Mouse (Mus musculus) liver, embryonic 13.5 days (tissue): ENCODE results near the gene Srr. TPM values are rescaled to one million over a fixed set of nuclear protein-coding genes. Genes with fewer than 3 reads are reported as not detected.

Source experiments
- ATAC-seq: fragments of 200-750 bp; cut with Nextera tagmentation; 2 replicates; pipeline ENCODE4 v1.8.0; 2017; ENCODE audit warnings: low read depth, mild to moderate bottlenecking, moderate number of reproducible peaks, moderate library complexity
- DNase-seq: peaks from one replicate; pipeline ENCODE4 v3.0.0; 2022
- H3K27ac ChIP-seq: fragments of 300-500 bp; sonication (generic); 2 replicates; pipeline ENCODE4 v1.5.1; 2015; ENCODE audit warnings: moderate library complexity, mild to moderate bottlenecking, inconsistent platforms
- H3K27me3 ChIP-seq: fragments of 300-500 bp; sonication (generic); 2 replicates; pipeline ENCODE4 v1.6.1; 2015; ENCODE audit warnings: mild to moderate bottlenecking, inconsistent platforms
- H3K36me3 ChIP-seq: fragments of 300-500 bp; sonication (generic); 2 replicates; pipeline ENCODE4 v1.6.1; 2015; ENCODE audit warnings: mild to moderate bottlenecking, inconsistent platforms
- H3K4me1 ChIP-seq: fragments of 300-500 bp; sonication (generic); replicated peaks from 2 replicates; pipeline ENCODE4 v1.6.1; 2015; ENCODE audit warnings: inconsistent platforms
- H3K4me2 ChIP-seq: fragments of 300-500 bp; sonication (generic); 2 replicates; pipeline ENCODE4 v1.6.1; 2015; ENCODE audit warnings: inconsistent platforms, mild to moderate bottlenecking, moderate library complexity
- H3K4me3 ChIP-seq: fragments of 300-500 bp; sonication (generic); replicated peaks from 2 replicates; pipeline ENCODE4 v1.5.1; 2015; ENCODE audit warnings: mild to moderate bottlenecking, inconsistent platforms
- H3K9ac ChIP-seq: fragments of 300-500 bp; sonication (generic); 2 replicates; pipeline ENCODE4 v1.6.1; 2015; ENCODE audit warnings: mild to moderate bottlenecking, inconsistent platforms
- H3K9me3 ChIP-seq: fragments of 300-500 bp; sonication (generic); replicated peaks from 2 replicates; pipeline ENCODE4 v1.6.1; 2016; ENCODE audit warnings: inconsistent platforms
- WGBS: fragments of 180-500 bp; shearing (Covaris S2); methylation state at CpG from one replicate; pipeline ENCODE4 v1.1.7; 2015; ENCODE audit not compliant: insufficient replicate concordance; 5-methylcytosine and 5-hydroxymethylcytosine counted together
- polyA plus RNA-seq: library from polyadenylated mRNA; unstranded; fragments of >200 nt; fragmentation: Nextera tagmentation; extraction: Ambion mirVana; gene quantifications from 2 replicates; pipeline ENCODE4 v1.2.1, GENCODE M21; 2015

Srr gene
- polyA plus RNA-seq, 1 experiment from 2014 or later: 3.9 TPM

DNA sequence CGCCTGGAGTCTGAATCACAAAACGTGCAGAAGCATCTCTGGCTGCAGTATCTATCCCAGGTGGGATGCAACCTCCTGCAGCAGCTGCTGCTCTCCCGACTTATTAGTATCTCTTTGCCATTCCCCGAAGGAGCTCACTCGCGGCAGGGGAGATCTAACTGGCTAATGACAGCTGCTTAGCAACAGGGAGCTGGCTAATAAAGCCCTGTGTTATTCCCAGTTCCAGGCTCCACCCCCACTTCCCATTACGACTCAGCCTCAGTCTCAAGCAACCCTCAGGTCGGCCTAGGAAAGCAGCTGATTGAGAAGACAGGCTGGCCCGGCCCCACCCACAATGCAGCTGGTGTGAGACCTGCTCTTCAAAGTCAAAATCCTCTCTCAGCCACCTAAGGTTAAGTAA is 48.9 kb downstream of the Srr start:
- H3K36me3 ChIP-seq: no peaks in the 10 kb centered on the region
- 20% methylated on average over 9 of the region's 9 CpGs for WGBS
- H3K4me3 ChIP-seq: no peak overlapping the region
- H3K4me1 ChIP-seq: peaks cover 17% of the 10 kb centered on the region
- DNase-seq: no peak
- H3K4me2 ChIP-seq: no peak overlapping the region
- no peaks in the 10 kb centered on the region for H3K9me3 ChIP-seq
- no peaks in the 10 kb centered on the region for H3K27me3 ChIP-seq
- no peak for ATAC-seq
- H3K27ac ChIP-seq: no peak overlapping the region
- H3K9ac ChIP-seq: no peak overlapping the region

- no peak overlapping the region for H3K9ac ChIP-seq
- H3K4me3 ChIP-seq: no peak overlapping the region
- DNase-seq (no peak), ATAC-seq (no peak)
- H3K27ac ChIP-seq: no peak overlapping the region
- H3K36me3 ChIP-seq: no peaks in the 10 kb centered on the region
- no peaks in the 10 kb centered on the region for H3K27me3 ChIP-seq
- H3K4me1 ChIP-seq: peaks cover 10% of the 10 kb centered on the region
- H3K4me2 ChIP-seq: no peak overlapping the region
- whole genome bisulfite sequencing: 72% methylated on average over 3 of the region's 3 CpGs
- no peaks in the 10 kb centered on the region for H3K9me3 ChIP-seq
Observed at GRCm38 (mm10) chr11:74874630-74875029, 51.1 kb downstream of the Srr start.

- Histone ChIP-seq H3K4me2 (no peak overlapping the region), H3K4me1 (peaks cover 5% of the 10 kb centered on the region; the same call in 1 of the 2 replicates), H3K4me3 (no peak overlapping the region), H3K36me3 (no peaks in the 10 kb centered on the region), H3K9ac (no peak overlapping the region), H3K9me3 (no peaks in the 10 kb centered on the region), H3K27ac (no peak overlapping the region), H3K27me3 (no peaks in the 10 kb centered on the region)
- DNase-seq: no peak
- 55% methylated on average over 12 of the region's 12 CpGs for WGBS
- no peak for ATAC-seq
Observed at GRCm38 (mm10) chr11:74870991-74871622, 54.6 kb downstream of the Srr start.

DNA sequence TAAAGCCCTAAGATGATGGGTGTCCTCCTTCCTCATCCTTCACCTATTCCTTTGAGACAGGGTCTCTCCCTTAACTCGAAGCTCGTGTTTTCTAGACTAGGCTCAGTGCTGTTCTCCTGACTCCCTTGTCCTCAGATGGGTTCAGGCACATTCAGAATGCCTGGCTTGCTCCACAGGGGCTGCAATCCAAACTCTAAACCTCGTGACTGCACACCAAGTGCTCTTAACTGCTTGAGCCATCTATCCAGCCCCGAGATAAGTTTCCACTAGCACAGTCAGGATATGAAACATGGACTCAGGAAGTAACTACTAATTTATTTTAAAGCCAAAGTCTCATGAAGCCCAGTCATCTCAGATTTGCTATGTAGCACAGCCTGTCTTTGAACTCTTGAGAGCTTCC is 55.2 kb downstream of the Srr start:
- Histone ChIP-seq H3K9ac (no peak overlapping the region), H3K27me3 (no peaks in the 10 kb centered on the region), H3K9me3 (no peaks in the 10 kb centered on the region), H3K4me3 (no peak overlapping the region), H3K4me2 (no peak overlapping the region), H3K4me1 (peaks cover 5% of the 10 kb centered on the region; the same call in 1 of the 2 replicates), H3K36me3 (no peaks in the 10 kb centered on the region), H3K27ac (no peak overlapping the region)
- ATAC-seq: no peak
- 58% methylated on average over 4 of the region's 4 CpGs for WGBS
- no peak for DNase-seq

DNA sequence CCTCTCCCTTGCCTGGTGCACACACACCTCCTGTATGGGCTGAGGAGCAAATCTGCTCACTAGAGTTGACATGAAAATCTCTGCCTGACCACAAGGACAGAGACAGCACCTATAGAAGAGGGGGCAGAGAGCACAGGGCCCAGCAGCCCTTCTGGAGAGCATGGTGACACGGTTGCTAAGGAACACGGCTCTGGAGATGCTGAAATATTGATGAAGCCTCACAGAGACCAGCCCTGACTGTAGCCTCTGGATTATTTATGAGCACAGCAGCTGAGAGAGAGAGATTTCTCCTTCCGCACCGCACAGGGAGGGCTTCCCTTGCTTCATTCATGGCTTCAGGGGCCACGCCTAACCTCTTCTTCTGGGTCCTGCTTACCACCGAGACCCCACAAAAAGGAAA is 56.1 kb downstream of the Srr start:
- no peak for DNase-seq
- Histone ChIP-seq H3K4me3 (no peak overlapping the region), H3K36me3 (no peaks in the 10 kb centered on the region), H3K4me1 (peaks cover 5% of the 10 kb centered on the region; the same call in 1 of the 2 replicates), H3K9me3 (no peaks in the 10 kb centered on the region), H3K27ac (no peak overlapping the region), H3K4me2 (no peak overlapping the region), H3K9ac (no peak overlapping the region), H3K27me3 (no peaks in the 10 kb centered on the region)
- ATAC-seq: no peak
- 70% methylated on average over 6 of the region's 6 CpGs for WGBS

- no peak overlapping the region for H3K4me3 ChIP-seq
- no peaks in the 10 kb centered on the region for H3K9me3 ChIP-seq
- no peak overlapping the region for H3K9ac ChIP-seq
- no peaks in the 10 kb centered on the region for H3K27me3 ChIP-seq
- ATAC-seq (no peak), DNase-seq (no peak)
- H3K36me3 ChIP-seq: no peaks in the 10 kb centered on the region
- peaks cover 5% of the 10 kb centered on the region; the same call in 1 of the 2 replicates for H3K4me1 ChIP-seq
- WGBS: 74% methylated on average over 13 of the region's 13 CpGs
- H3K27ac ChIP-seq: no peak overlapping the region
- no peak overlapping the region for H3K4me2 ChIP-seq
Observed at GRCm38 (mm10) chr11:74868046-74868760, 57.5 kb downstream of the Srr start.

DNA sequence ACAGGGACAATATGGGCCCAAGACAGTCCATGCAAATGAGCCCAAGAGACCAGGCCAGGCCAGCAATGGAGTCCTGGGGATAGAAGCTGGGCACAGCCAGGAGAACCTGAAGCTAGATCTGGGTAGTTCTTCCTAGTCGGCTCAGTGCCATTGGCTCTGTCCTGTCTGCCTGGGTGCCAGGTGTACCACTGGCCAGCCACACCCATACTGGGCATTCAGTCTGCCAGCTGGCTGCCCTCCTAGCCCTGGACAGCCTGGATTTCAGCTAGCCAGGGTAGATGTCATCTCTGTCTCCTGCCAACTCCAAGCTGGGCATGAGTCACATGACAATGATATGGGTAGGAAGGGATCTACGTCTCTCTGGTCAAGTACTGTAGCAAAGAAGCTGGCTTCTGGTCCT is 58.6 kb downstream of the Srr start:
- no peaks in the 10 kb centered on the region for H3K9me3 ChIP-seq
- peaks cover 4% of the 10 kb centered on the region; the same call in 1 of the 2 replicates for H3K4me1 ChIP-seq
- DNase-seq: no peak
- no peak overlapping the region for H3K9ac ChIP-seq
- no peak overlapping the region for H3K4me2 ChIP-seq
- no peak overlapping the region for H3K4me3 ChIP-seq
- no peak overlapping the region for H3K27ac ChIP-seq
- 77% methylated on average over 2 of the region's 2 CpGs for WGBS
- ATAC-seq: no peak
- H3K36me3 ChIP-seq: no peaks in the 10 kb centered on the region
- no peaks in the 10 kb centered on the region for H3K27me3 ChIP-seq

GRCm38 (mm10) chr11:74866640-74867039 is 59.1 kb downstream of the Srr start:
- no peak for DNase-seq

DNA sequence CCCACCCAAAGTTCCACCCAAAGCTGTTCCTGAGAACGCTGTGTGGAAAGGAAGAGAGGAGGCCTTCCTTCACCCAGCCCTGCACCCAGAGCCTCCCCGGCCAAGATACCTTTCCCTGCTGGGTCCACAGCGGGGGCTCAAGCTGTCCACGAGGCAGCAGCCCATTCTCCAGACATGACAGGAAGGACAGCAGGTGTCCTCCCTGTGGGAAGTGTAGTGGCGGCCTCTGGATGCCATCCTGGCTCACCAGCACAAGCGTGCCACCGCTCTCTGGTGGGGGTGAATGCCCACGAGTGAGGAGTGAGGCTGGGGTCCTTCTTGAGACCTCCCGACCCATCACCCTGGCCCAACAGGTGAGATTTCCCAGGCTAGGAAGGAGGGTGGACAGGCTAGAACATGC is 60.5 kb downstream of the Srr start:
- Histone ChIP-seq H3K9me3 (no peaks in the 10 kb centered on the region), H3K4me3 (no peak overlapping the region), H3K27ac (no peak overlapping the region), H3K9ac (no peak overlapping the region), H3K4me2 (no peak overlapping the region), H3K27me3 (no peaks in the 10 kb centered on the region), H3K36me3 (no peaks in the 10 kb centered on the region), H3K4me1 (no peaks in the 10 kb centered on the region)
- 77% methylated on average over 9 of the region's 9 CpGs for WGBS
- DNase-seq (no peak), ATAC-seq (no peak)

More at GRCm38 (mm10) chr11:74866640-74867039, 59.1 kb downstream of the Srr start:
- Histone ChIP-seq H3K4me1 (no peaks in the 10 kb centered on the region), H3K4me2 (no peak overlapping the region), H3K4me3 (no peak overlapping the region), H3K9me3 (no peaks in the 10 kb centered on the region), H3K36me3 (no peaks in the 10 kb centered on the region), H3K27me3 (no peaks in the 10 kb centered on the region), H3K27ac (no peak overlapping the region), H3K9ac (no peak overlapping the region)
- no peak for ATAC-seq
- 76% methylated on average over 4 of the region's 4 CpGs for WGBS

GRCm38 (mm10) chr11:74864421-74864820 is 61.3 kb downstream of the Srr start:
- Histone ChIP-seq H3K27ac (no peak overlapping the region), H3K36me3 (no peaks in the 10 kb centered on the region), H3K4me3 (no peak overlapping the region), H3K27me3 (no peaks in the 10 kb centered on the region), H3K4me2 (no peak overlapping the region), H3K9me3 (no peaks in the 10 kb centered on the region), H3K9ac (no peak overlapping the region), H3K4me1 (no peaks in the 10 kb centered on the region)
- 79% methylated on average over 9 of the region's 9 CpGs for WGBS
- DNase-seq (no peak), ATAC-seq (no peak)

- Histone ChIP-seq H3K4me1 (no peaks in the 10 kb centered on the region), H3K9ac (no peak overlapping the region), H3K4me3 (no peak overlapping the region), H3K9me3 (no peaks in the 10 kb centered on the region), H3K27ac (no peak overlapping the region), H3K27me3 (no peaks in the 10 kb centered on the region), H3K4me2 (no peak overlapping the region), H3K36me3 (no peaks in the 10 kb centered on the region)
- 36% methylated on average over 11 of the region's 11 CpGs for WGBS
- DNase-seq (no peak), ATAC-seq (no peak; the same call in 1 of the 2 replicates)
Observed at GRCm38 (mm10) chr11:74863471-74863870, 62.3 kb downstream of the Srr start.

DNA sequence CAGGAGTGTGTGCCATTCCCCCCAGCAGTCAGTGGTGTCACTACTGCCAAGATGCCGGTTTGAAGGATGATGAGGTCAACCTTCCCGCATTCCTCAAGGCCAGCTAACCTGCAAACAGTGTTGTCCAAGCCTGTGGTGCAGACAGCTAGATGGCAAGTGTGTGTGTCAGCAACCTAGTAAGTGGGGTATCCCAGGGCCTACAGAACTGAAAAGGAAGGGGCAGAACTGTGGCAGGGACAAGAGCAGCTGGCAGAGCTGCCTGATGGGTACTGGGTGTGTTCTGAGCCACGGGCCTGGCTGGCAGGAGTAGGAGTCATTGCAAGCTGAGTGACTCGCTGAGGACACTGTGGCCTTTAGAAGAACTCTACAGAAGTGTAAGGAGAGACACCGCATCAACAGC is 63.6 kb downstream of the Srr start:
- Histone ChIP-seq H3K4me2 (no peak overlapping the region), H3K4me1 (no peaks in the 10 kb centered on the region), H3K36me3 (no peaks in the 10 kb centered on the region), H3K27ac (no peak overlapping the region), H3K27me3 (no peaks in the 10 kb centered on the region), H3K9ac (no peak overlapping the region), H3K4me3 (no peak overlapping the region), H3K9me3 (no peaks in the 10 kb centered on the region)
- 81% methylated on average over 5 of the region's 5 CpGs for WGBS
- ATAC-seq (no peak), DNase-seq (no peak)
